Mouse (Mus musculus) liver, adult 2 months (tissue): ENCODE measurements around the gene Smad3. TPM values are rescaled to one million over a fixed set of nuclear protein-coding genes. Genes with fewer than 3 reads are reported as not detected.
A peak's percentile ranks its signal among the peaks of the same experiment; 100 is the strongest.

Experiments
- DNase-seq: peaks from one replicate; pipeline ENCODE4 v3.0.0-alpha.2; 2011; ENCODE audit warnings: low read depth, low spot score; ENCODE audit errors: extremely low read depth
- H3K27ac ChIP-seq: fragments of 200-500 bp; replicated peaks from 2 replicates; pipeline ENCODE4 v1.5.1; 2012; ENCODE audit warnings: low read depth, mild to moderate bottlenecking, control low read depth, inconsistent platforms, low read length; ENCODE audit not compliant: insufficient read depth
- H3K27me3 ChIP-seq: fragments of 200-500 bp; 2 replicates; pipeline ENCODE4 v1.6.1; 2012; ENCODE audit warnings: mild to moderate bottlenecking, moderate library complexity, low read length, inconsistent platforms; ENCODE audit not compliant: control insufficient read depth, insufficient read depth
- H3K36me3 ChIP-seq: fragments of 200-500 bp; 2 replicates; pipeline ENCODE4 v1.6.1; 2012; ENCODE audit warnings: low read length, inconsistent platforms; ENCODE audit not compliant: control insufficient read depth, insufficient read depth
- H3K4me1 ChIP-seq: fragments of 200-500 bp; 2 replicates; pipeline ENCODE4 v1.6.1; 2011; ENCODE audit warnings: low read length; ENCODE audit not compliant: control insufficient read depth, insufficient read depth
- H3K4me3 ChIP-seq: fragments of 200-500 bp; 2 replicates; pipeline ENCODE4 v1.5.1; 2011; ENCODE audit warnings: low read depth, mild to moderate bottlenecking, control low read depth, low read length, moderate library complexity; ENCODE audit not compliant: insufficient read depth
- H3K79me2 ChIP-seq: fragments of 200-500 bp; 2 replicates; pipeline ENCODE4 v1.6.1; 2012; ENCODE audit warnings: inconsistent platforms, mild to moderate bottlenecking, low read length, moderate library complexity; ENCODE audit not compliant: control insufficient read depth, insufficient read depth
- H3K9ac ChIP-seq: fragments of 200-500 bp; 2 replicates; pipeline ENCODE4 v1.6.1; 2012; ENCODE audit warnings: low read depth, mild to moderate bottlenecking, control low read depth, inconsistent platforms, low read length
- CTCF ChIP-seq: fragments of 200-500 bp; IDR thresholded peaks from 2 replicates; pipeline ENCODE4 v1.5.1; 2011; ENCODE audit warnings: low read depth, low read length, control low read depth
- POLR2A ChIP-seq: fragments of 200-500 bp; IDR thresholded peaks from 2 replicates; pipeline ENCODE4 v1.6.1; 2011; ENCODE audit warnings: low read length, control low read depth; ENCODE audit not compliant: insufficient read depth; ENCODE audit errors: extremely low read depth
- WGBS: fragments of 180-500 bp; shearing (Covaris S2); methylation state at CpG from one replicate; pipeline ENCODE4 v1.1.7; 2018; 5-methylcytosine and 5-hydroxymethylcytosine counted together
- polyA plus RNA-seq: library from polyadenylated mRNA; depleted of rRNA; stranded (reverse); fragments of >200 nt; gene quantifications from 2 replicates; pipeline ENCODE4 v1.2.3, GENCODE M21; 2012
- total RNA-seq: library from RNA; depleted of rRNA; stranded (reverse); fragments of >200 nt; gene quantifications from 2 replicates; pipeline ENCODE4 v1.2.3, GENCODE M21; 2014

The Smad3 gene
- total and polyA plus RNA-seq, 2 experiments: 5.7 to 8.9 TPM

DNA sequence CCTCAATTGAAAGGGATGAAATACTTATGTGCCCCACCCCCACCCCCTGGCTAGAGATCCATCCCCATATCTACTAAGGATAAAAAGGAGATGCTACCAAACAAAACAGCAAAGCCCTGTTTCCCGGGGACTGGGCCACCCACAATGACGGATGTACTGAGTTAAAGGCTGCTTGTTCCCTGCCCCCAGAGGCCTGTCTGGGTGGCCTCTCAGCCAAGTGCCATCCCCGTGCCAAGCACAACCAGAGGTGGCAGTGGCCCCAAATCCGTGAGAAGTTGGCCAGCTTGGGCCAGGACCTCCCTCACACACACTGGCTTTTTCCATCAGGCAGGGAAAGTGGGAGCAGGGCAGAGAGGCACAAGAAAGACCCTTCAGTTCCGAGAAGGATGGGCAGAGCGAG, 45.0 kb downstream of the Smad3 start:
- DNase-seq: no peak
- Histone ChIP-seq H3K79me2 (peaks cover 8% of the 10 kb centered on the region; the same call in 1 of the 2 replicates), H3K4me1 (peaks cover 17% of the 10 kb centered on the region), H3K9ac (no peak overlapping the region), H3K27me3 (no peaks in the 10 kb centered on the region), H3K27ac (no peak overlapping the region), H3K4me3 (no peak overlapping the region), H3K36me3 (no peaks in the 10 kb centered on the region)
- TF ChIP-seq POLR2A: no peak
- TF ChIP-seq CTCF: no peak
- 66% methylated on average over 6 of the region's 6 CpGs for WGBS

DNA sequence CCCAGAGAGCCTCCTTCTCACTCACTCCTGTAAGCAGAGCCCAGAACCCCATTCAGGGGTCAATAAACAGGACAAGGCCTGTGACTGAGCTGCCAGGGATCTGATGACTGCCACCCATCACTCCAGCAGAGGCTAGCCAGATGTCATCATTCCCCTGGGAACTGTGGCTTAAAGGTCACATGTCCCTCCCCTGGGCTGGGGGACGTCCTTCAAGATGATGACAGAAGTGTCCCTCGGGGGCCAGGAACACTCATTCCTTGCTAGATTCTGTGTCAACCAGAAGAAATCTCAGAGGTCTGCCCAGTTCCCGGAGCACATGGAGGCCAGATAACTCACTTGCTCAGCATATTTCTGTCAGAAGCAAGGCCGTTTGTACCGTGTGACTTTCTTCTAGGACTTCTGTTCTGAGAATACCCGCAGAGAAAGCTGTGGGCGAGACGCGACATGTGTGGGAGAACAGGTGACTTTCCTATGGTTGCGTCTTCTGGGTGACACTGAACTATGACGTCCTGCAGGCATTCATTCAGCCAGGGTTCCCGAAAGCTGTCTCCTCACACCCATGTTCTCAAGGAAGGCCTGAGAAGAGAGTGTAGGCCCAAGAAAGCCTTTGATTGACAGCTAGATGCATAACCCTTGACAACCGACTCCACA, 46.1 kb downstream of the Smad3 start:
- H3K4me3 ChIP-seq: no peak overlapping the region
- no peak overlapping the region for H3K9ac ChIP-seq
- DNase-seq: no peak
- H3K27me3 ChIP-seq: no peaks in the 10 kb centered on the region
- TF ChIP-seq CTCF (no peak), POLR2A (no peak)
- H3K27ac ChIP-seq: no peak overlapping the region
- peaks cover 10% of the 10 kb centered on the region; the same call in 1 of the 2 replicates for H3K79me2 ChIP-seq
- 85% methylated on average over 13 of the region's 13 CpGs for WGBS
- H3K4me1 ChIP-seq: peaks cover 21% of the 10 kb centered on the region
- H3K36me3 ChIP-seq: no peaks in the 10 kb centered on the region

DNA sequence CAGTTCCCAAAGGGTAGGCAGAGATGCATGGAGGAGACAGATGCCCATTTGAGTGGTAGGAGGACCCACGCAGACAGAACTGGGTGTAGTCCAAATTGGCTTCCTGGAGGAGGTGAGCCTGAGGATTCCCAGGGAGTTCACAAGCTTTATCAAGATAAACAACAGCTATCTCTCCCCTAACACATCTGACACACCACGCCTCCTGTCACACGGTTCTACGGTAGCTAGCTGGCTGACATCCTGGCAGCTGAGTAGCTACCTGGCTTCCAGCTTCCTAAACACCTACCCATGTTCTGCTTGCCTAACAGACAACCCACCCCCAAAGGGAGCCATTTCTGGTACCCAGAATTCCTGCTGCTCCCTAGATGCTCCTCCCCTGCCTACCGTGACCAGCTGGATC, 47.9 kb downstream of the Smad3 start:
- no peak for DNase-seq
- H3K4me1 ChIP-seq: peaks cover 15% of the 10 kb centered on the region; the same call in 1 of the 2 replicates
- no peak overlapping the region for H3K27ac ChIP-seq
- TF ChIP-seq POLR2A: no peak
- TF ChIP-seq CTCF: no peak
- 96% methylated on average over 5 of the region's 5 CpGs for WGBS
- H3K4me3 ChIP-seq: no peak overlapping the region
- no peaks in the 10 kb centered on the region for H3K27me3 ChIP-seq
- H3K36me3 ChIP-seq: no peaks in the 10 kb centered on the region
- H3K79me2 ChIP-seq: peaks cover 10% of the 10 kb centered on the region; the same call in 1 of the 2 replicates
- H3K9ac ChIP-seq: no peak overlapping the region

DNA sequence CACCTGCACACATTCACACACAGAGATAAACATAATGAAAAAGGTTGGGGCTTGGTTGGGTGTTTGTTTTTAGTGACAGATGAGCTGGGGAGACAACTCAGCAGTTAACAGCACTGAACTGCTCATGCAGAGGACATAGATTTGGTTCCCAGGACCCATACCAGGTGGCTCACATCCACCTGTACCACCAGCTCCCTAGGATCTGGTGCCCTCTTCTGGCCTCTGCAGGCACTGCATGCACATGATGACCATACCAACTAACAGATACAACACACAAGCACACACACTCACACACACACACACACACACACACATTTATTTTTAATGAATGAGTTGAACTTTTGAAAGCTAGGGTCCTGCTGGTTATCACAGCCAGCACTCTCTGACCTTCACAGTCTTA, 48.5 kb downstream of the Smad3 start:
- no peak for DNase-seq
- no peak overlapping the region for H3K4me3 ChIP-seq
- no peak overlapping the region for H3K9ac ChIP-seq
- peaks cover 10% of the 10 kb centered on the region; the same call in 1 of the 2 replicates for H3K79me2 ChIP-seq
- H3K27ac ChIP-seq: no peak overlapping the region
- TF ChIP-seq POLR2A (no peak), CTCF (peak; percentile 56)
- peaks cover 16% of the 10 kb centered on the region for H3K4me1 ChIP-seq
- H3K36me3 ChIP-seq: no peaks in the 10 kb centered on the region
- no peaks in the 10 kb centered on the region for H3K27me3 ChIP-seq

DNA sequence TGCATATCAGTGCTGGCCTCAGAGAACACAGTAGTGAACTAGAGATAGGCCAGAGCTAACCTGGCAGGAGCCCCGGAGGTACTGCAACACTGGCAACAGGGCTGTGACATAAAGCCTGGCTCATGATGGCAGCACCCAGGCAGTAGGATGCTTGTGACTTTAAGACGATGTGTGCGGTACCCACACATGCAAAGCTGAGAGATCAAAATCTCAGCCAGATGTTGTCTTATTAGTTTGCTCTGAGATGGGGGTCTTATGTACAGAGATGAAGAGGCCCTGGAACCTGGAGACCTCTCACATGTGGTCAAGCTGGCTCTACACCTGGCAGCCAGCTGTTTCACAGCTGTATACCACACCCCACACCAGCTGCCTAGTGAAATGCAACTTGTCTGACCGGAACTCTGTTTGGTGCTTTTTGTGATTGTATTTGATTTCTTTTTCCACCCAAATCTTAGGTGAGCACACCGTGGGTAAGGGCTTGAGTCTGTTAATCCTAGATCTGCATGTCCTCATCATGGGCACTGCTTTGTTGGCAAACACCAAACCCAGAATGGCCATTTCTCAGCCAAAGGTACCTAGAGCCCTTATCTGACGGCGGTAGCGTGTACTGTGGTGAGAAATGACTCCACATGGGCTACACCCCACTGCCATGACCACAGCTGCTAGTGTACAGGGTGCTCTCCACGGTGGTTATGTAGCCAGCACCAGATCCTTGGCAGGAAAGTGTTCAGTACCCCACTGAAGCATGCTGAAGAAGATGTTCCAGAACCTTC, 49.8 kb downstream of the Smad3 start:
- Histone ChIP-seq H3K4me1 (peaks cover 19% of the 10 kb centered on the region), H3K27me3 (no peaks in the 10 kb centered on the region), H3K79me2 (peaks cover 13% of the 10 kb centered on the region; the same call in 1 of the 2 replicates), H3K4me3 (no peak overlapping the region), H3K36me3 (no peaks in the 10 kb centered on the region), H3K9ac (no peak overlapping the region), H3K27ac (no peak overlapping the region)
- TF ChIP-seq CTCF (no peak), POLR2A (no peak)
- WGBS: 84% methylated on average over 9 of the region's 9 CpGs
- no peak for DNase-seq
